Mouse (Mus musculus): ENCODE results near the gene Suco.

Suco gene

DNA sequence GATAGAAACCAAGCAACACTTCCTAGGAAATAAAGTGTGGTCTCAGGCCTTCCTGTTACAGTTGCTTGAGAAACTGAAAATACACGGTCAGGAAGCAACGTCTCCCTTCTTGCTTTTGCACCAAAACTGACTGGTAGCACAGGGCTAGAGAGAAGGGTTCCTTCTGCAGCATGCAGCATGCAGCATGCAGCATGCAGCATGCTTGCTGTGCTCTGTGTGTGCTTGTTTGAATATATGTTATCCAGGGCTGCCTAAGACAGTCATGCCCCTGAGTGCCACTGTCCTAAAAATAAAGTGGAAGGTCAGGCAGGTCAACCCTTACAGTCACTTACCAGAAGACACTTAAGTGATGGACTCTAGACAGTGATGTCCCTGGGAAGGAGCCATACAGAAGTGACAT is 17.6 kb upstream of the Suco start:
- DNase-seq (ENCODE audit: low spot score), result no peak

- DNase-seq (ENCODE audit: low spot score), result no peak
Measured at GRCm38 (mm10) chr1:161888823-161889222, 12.3 kb upstream of the Suco start.

DNA sequence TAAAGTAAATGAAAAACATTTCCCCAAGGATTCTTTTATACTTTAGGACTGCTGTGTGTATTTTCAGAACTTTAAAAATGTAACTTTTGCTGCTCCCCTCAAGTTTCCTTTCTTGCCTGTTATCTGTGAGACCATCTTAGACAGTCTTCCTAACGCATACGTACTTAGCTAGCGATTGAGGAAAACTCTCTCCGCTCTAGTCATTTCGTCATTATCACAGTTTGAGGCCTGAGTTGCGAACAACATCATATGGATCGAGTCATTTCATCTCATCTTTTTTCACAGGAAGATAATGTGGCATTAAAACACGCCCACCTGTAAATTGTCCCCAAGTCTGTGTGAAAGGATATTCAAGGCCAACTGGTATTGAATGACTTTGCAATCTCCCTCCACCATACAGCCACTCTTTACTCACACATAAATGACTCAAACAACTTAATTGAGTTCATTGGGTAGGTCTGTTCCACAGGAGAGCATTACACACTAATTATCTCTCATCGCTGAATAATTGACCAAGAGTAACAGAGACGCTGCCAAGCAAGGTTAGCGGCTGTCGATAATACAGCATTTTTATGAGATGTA is 11.3 kb upstream of the Suco start:
- DNase-seq (ENCODE audit: low spot score), result no peak

GRCm38 (mm10) chr1:161885762-161886161 is 9.3 kb upstream of the Suco start:
- no peak for DNase-seq (ENCODE audit: low spot score)

DNA sequence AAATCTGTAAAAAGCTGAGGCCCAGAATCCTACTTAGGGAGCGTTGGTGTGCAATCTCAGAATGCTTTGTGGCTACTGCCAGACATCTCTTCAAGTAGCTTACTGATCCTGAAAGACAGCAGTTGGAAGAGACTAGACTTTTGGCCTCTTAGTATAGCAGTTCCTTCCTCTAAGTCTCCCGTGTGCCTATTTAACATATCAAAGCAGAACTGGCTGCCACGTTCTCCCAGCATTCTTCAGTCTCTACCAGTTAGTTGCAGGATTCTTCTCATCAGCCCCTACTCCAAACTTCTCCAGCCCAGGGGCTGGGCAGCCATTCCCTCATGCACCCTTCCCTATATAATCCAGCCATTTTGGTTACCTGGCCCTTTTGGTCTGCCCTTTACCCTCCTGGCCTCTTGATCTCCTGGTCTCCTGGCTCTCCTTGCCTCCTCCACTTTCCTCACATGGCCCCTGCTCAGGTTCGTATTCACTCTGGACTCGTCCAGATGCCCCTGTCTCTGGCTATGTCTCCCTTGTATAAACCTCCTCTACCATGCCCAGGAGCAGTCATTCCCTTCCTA is 1.2 kb upstream of the Suco start:
- peak; percentile 18 for DNase-seq (ENCODE audit: low spot score)

- DNase-seq (ENCODE audit: low spot score), result peak; percentile 9
Measured at GRCm38 (mm10) chr1:161875706-161876552, 553 bp downstream of the Suco start.

GRCm38 (mm10) chr1:161869422-161869821 is 7.1 kb downstream of the Suco start:
- DNase-seq (ENCODE audit: low spot score), result no peak

DNA sequence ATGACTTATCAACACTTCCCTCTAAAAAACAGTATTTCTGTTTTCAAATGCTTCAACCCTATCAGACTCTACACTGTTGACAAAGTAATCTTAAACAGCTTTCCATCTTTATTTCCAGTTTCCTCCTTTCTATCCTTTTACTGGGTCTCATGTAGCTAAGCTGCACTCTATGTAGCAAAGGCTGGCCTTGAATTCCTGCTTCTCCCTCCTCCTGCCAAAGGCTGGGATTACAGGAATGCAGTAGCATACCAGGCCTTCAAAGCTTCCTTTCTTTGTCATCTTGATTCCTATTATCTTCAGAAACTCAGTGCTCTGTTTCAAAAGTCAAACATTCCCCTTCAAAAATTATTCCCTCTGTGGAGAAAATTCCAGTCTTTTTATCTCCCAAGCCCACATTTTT is 8.1 kb downstream of the Suco start:
- peak; percentile 47 for DNase-seq (ENCODE audit: low spot score)

DNA sequence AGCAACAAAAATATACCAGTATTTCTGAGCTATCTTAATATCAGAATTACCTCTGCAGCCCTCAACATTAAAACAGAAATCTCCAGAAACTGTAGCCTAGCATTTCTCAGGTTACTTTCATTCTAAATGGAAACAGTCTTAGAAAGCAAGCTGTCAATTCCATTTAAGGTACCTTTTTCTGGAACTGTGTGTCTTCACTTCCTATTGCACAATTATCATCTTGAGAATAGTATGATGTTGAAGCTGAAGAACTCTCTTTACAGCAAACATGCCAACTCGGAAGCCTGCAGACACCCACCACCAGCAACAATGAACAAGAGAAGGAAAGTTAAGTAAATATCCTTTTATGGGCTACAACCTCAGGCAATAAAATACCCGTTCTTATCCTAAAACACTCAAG is 12.7 kb downstream of the Suco start:
- no peak for DNase-seq (ENCODE audit: low spot score)

GRCm38 (mm10) chr1:161859248-161859647 is 17.2 kb downstream of the Suco start:
- DNase-seq (ENCODE audit: low spot score), result no peak

DNA sequence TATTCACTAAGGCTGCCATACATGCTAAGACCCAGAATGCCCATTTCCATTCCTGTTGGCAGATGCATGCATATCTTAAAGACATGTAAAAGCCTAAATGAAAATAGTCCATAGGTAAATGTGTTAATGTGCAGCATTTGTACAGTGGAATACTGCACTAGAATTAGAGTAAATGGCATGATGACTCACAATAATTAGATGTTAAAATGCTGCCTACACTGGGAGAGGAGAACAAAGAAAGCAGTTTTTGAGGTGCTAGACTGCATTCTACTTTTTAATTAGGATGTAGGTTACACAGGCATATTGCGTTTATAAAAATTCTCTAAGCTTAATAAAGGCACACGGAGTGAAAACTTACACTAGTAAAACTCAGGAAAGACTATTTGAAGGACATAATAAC is 49.8 kb downstream of the Suco start:
- no peak for DNase-seq (ENCODE audit: low spot score)

DNA sequence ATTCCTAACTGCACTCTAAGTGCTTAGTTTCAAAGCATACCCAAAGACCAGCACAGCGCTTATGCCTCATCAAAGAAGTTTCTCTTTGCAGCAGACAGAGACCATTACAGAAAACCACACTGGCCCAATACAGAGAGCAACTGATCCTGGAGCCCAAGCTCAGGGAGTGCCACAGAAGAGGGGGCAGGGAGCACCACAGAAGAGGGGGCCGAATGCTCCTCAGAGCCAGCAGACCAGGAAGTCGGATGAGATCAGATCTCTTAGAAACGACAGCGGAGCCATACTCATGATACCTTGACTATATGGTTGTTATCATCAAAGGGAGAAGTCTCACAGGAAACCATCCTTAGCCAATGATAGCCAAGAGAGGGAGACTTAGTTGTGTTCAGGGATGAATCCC is 67.1 kb downstream of the Suco start:
- no peak for DNase-seq (ENCODE audit: low spot score)

GRCm38 (mm10) chr1:161808980-161809379 is 67.5 kb downstream of the Suco start:
- no peak for DNase-seq (ENCODE audit: low spot score)

DNA sequence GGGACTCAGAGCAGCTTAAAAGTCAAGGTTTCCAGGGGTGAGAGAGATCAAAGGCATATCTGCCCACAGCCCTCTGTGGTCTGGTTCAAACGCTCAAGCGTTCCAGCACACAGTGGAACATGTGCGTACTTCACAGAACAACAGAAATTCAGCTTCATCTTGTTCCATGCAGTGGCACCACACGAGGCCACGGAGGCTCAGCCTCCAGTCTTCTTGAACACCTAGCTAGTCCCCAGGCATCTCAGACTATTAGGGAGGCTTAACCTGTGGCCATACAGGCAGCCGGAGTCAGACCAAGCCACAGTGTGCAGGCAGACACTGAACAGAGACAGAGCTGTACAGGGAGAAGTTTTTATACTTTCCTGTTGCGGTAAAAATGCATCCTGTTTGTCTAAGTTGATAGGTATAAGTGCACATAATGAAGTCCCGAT is 71.9 kb downstream of the Suco start:
- DNase-seq (ENCODE audit: low spot score), result no peak

GRCm38 (mm10) chr1:161801321-161801720 is 75.2 kb downstream of the Suco start:
- DNase-seq (ENCODE audit: low spot score), result no peak

DNA sequence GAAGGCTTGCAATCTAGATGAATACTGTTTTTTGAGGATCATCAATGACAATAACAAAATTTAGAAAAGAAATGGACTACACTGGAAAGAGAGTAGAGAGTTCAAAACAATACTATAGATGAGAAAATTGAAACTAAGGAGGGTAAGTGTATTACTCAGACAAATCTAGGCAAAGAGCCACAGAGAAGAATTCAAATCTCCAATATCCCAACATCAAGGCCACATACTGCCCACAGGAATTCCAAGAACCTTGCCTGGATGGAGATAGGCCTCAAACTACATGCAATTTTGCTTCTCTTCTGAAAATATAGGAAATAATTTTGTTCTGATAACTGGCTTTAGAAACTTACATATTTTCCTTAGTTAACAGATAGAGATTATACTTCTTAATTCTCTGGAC is 76.2 kb downstream of the Suco start:
- DNase-seq (ENCODE audit: low spot score), result no peak

DNA sequence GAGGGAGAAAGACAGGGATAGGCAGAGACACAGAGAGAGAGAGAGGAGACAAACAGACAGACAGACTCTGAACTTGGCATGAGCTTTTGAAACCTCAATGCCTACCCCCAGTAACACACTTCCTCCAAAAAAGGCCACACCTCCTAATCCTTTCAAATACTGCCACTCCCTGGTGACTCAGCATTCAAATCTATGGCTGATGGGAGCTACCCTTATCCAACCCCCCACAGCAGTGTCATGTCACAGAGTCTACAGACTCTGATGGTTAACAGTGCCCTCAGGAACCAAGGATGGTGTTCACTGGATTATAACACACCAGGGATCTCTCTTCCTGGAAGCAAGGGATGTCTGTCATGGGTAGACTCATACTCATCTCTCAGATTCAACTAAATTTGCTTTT is 76.7 kb downstream of the Suco start:
- DNase-seq (ENCODE audit: low spot score), result no peak

GRCm38 (mm10) chr1:161798866-161799265 is 77.6 kb downstream of the Suco start:
- DNase-seq (ENCODE audit: low spot score), result no peak

GRCm38 (mm10) chr1:161794447-161795211 is 81.9 kb downstream of the Suco start:
- DNase-seq (ENCODE audit: low spot score), result no peak

GRCm38 (mm10) chr1:161793321-161793720 is 83.2 kb downstream of the Suco start:
- DNase-seq (ENCODE audit: low spot score), result no peak

DNA sequence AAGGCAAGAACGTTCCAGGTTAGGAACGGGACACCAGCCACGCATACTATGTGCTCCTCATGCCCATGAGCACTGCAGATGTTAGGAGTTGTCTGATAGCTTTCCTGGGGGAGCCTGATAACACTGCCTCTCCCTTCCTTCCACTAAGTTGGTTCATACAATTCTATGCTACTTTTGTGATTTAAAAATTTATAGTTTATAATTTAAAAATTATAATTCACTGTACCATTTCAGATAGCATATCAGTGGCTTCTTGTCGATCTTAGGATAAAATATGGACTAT is 83.9 kb downstream of the Suco start:
- no peak for DNase-seq (ENCODE audit: low spot score)

- no peak for DNase-seq (ENCODE audit: low spot score)
Measured at GRCm38 (mm10) chr1:161791854-161792686, 84.4 kb downstream of the Suco start.

Data from testis, postnatal 14 days (tissue).